Mouse (Mus musculus) small intestine, adult 2 months (tissue): ENCODE data around the gene Mgat5b.

ENCODE experiments used
- CTCF ChIP-seq: fragments of 200-500 bp; IDR thresholded peaks from 2 replicates; pipeline ENCODE4 v1.5.1; 2012; ENCODE audit warnings: low read depth, mild to moderate bottlenecking, control low read depth, inconsistent platforms, low read length, moderate library complexity, mixed read lengths; ENCODE audit not compliant: insufficient replicate concordance, insufficient read length; ENCODE audit errors: extremely low read depth
- POLR2A ChIP-seq: fragments of 200-500 bp; IDR thresholded peaks from 2 replicates; pipeline ENCODE4 v1.6.1; 2012; ENCODE audit warnings: low read depth, mild to moderate bottlenecking, control low read depth, inconsistent platforms, low read length, moderate library complexity

DNA sequence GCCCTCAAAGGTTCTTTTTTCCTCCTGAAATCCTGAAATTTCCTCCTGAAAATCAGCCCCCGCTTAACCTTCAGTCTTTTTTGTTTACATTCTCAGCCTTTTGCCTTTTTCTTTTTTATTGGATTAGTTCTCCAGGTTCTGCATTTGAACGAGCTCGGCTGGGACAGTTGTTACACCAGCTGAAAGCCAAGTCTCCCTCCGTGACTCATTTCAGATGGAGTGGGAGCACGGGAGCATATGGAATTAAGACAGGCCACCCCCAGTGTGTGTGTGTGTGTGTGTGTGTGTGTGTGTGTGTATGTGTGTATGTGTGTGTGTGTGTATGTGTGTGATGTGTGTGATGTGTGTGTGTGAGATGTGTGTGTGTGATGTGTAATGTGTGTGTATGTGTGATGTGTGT, 37.2 kb upstream of the Mgat5b start:
- TF ChIP-seq CTCF = no peak
- TF ChIP-seq POLR2A = no peak
